Mouse (Mus musculus): ENCODE results near the gene Tango6. TPM values are rescaled to one million over a fixed set of nuclear protein-coding genes. Genes with fewer than 3 reads are reported as not detected.
A peak's percentile ranks its signal among the peaks of the same experiment; 100 is the strongest.

Gene Tango6
- total and polyA plus RNA-seq, 3 experiments, result 2.9 to 6.4 (median 4.5) TPM

- Histone ChIP-seq H3K4me3 (replicated peaks in 1 of 3; ENCODE audit: low read depth in 2 of 3, low read length in 2 of 3, poor library complexity in 1 of 3) (no peak overlapping the region), H3K4me1 (ENCODE audit: control insufficient read depth in 1 of 2, insufficient read depth in 2 of 2) (peaks cover 0 to 25% of the 10 kb centered on the region in 2 experiments; a peak in 2 of 4 replicates), H3K9me3 (replicated peaks; ENCODE audit: low read length) (no peaks in the 10 kb centered on the region), H3K36me3 (replicated peaks in 1 of 2; ENCODE audit: control insufficient read depth in 1 of 2, insufficient read depth in 1 of 2, low read length in 1 of 2) (no peaks in the 10 kb centered on the region), H3K9ac (ENCODE audit: insufficient read depth, low read depth) (no peak overlapping the region), H3K4me2 (ENCODE audit: insufficient read depth, low read depth, poor library complexity, severe bottlenecking) (no peak overlapping the region), H3K79me2 (replicated peaks; ENCODE audit: control insufficient read depth, extremely low read depth, insufficient read depth, poor library complexity, severe bottlenecking) (no peaks in the 10 kb centered on the region), H3K27me3 (replicated peaks) (no peaks in the 10 kb centered on the region), H3K27ac (ENCODE audit: insufficient read depth, low read depth) (no peak overlapping the region)
- no peak for DNase-seq (ENCODE audit: extremely low read depth)
- TF ChIP-seq GABPA (IDR thresholded peaks at IDR 0.05; ENCODE audit: insufficient replicate concordance, low read depth, low read length) (no peak), KAT2A (IDR thresholded peaks at IDR 0.05; ENCODE audit: insufficient replicate concordance, low read length) (no peak), JUND (conservative IDR thresholded peaks at IDR 0.05; ENCODE audit: low read depth, low read length) (no peak), ETS1 (conservative IDR thresholded peaks at IDR 0.05; ENCODE audit: low read depth, low read length) (no peak), MAFK (IDR thresholded peaks at IDR 0.05; ENCODE audit: insufficient replicate concordance, low read length) (no peak), NRF1 (IDR thresholded peaks at IDR 0.05; ENCODE audit: low read depth, low read length) (no peak), MAX (IDR thresholded peaks at IDR 0.05; ENCODE audit: low read length) (no peak), TBP (conservative IDR thresholded peaks at IDR 0.05; ENCODE audit: low read depth, low read length) (no peak), MYC (IDR thresholded peaks at IDR 0.05; ENCODE audit: low read depth, low read length) (no peak), CHD2 (IDR thresholded peaks at IDR 0.05; ENCODE audit: low read length) (no peak), MAZ (IDR thresholded peaks at IDR 0.05; ENCODE audit: low read depth, low read length) (no peak), TCF12 (IDR thresholded peaks at IDR 0.05; ENCODE audit: low read depth, low read length) (no peak), CHD1 (IDR thresholded peaks at IDR 0.05; ENCODE audit: low read depth, low read length) (no peak), E2F4 (IDR thresholded peaks at IDR 0.05; ENCODE audit: insufficient replicate concordance, low read depth, low read length) (no peak), RAD21 (IDR thresholded peaks at IDR 0.05; ENCODE audit: low read depth, low read length) (no peak), MEF2A (IDR thresholded peaks at IDR 0.05; ENCODE audit: borderline replicate concordance, low read depth, low read length) (no peak), HCFC1 (IDR thresholded peaks at IDR 0.05; ENCODE audit: low read depth, low read length) (no peak), NELFE (IDR thresholded peaks at IDR 0.05; ENCODE audit: low read depth, low read length) (no peak), ELF1 (IDR thresholded peaks at IDR 0.05; ENCODE audit: low read depth, low read length) (no peak)
- dilution Hi-C loops (cut with MboI; ENCODE audit: extremely low pct_ligation_motif_present, extremely low pct_unique_long_range_greater_than_20kb, low sequenced_read_pairs), result no loop called here
- in situ Hi-C loops (cut with MboI; ENCODE audit: low pct_ligation_motif_present, low pct_unique_long_range_greater_than_20kb, low sequenced_read_pairs), result loop anchor here (5.0 kb wide), 1 partner anchor 80 kb away; no protein-coding TSS in a partner anchor
Measured at GRCm38 (mm10) chr8:106642172-106642571, 40.7 kb upstream of the Tango6 start.

GRCm38 (mm10) chr8:106643100-106643499 lies 39.8 kb upstream of the Tango6 start:
- TF ChIP-seq NRF1 (IDR thresholded peaks at IDR 0.05; ENCODE audit: low read depth, low read length) (no peak), CHD1 (IDR thresholded peaks at IDR 0.05; ENCODE audit: low read depth, low read length) (no peak), JUND (conservative IDR thresholded peaks at IDR 0.05; ENCODE audit: low read depth, low read length) (no peak), EP300 (IDR thresholded peaks at IDR 0.05; ENCODE audit: low read length) (no peak), USF1 (IDR thresholded peaks at IDR 0.05; ENCODE audit: low read depth, low read length) (no peak), TBP (conservative IDR thresholded peaks at IDR 0.05; ENCODE audit: low read depth, low read length) (no peak), RCOR1 (conservative IDR thresholded peaks at IDR 0.05; ENCODE audit: low read depth, low read length) (no peak), SIN3A (IDR thresholded peaks at IDR 0.05; ENCODE audit: low read length) (no peak), NELFE (IDR thresholded peaks at IDR 0.05; ENCODE audit: low read depth, low read length) (no peak), POLR2A (IDR thresholded peaks at IDR 0.05; ENCODE audit: low read depth, low read length) (no peak), ZC3H11A (IDR thresholded peaks at IDR 0.05; ENCODE audit: low read depth, low read length) (no peak)
- peak; percentile 8 for DNase-seq (ENCODE audit: extremely low read depth)
- Histone ChIP-seq H3K27ac (ENCODE audit: insufficient read depth, low read depth) (no peak overlapping the region), H3K4me2 (ENCODE audit: insufficient read depth, low read depth, poor library complexity, severe bottlenecking) (no peak overlapping the region), H3K36me3 (replicated peaks in 1 of 2; ENCODE audit: control insufficient read depth in 1 of 2, insufficient read depth in 1 of 2, low read length in 1 of 2) (no peaks in the 10 kb centered on the region), H3K9me3 (replicated peaks; ENCODE audit: low read length) (no peaks in the 10 kb centered on the region), H3K9ac (ENCODE audit: insufficient read depth, low read depth) (no peak overlapping the region), H3K27me3 (replicated peaks) (no peaks in the 10 kb centered on the region), H3K4me1 (ENCODE audit: control insufficient read depth in 1 of 2, insufficient read depth in 2 of 2) (peaks cover 0 to 27% of the 10 kb centered on the region in 2 experiments; a peak in 2 of 4 replicates), H3K4me3 (replicated peaks in 1 of 3; ENCODE audit: low read depth in 2 of 3, low read length in 2 of 3, poor library complexity in 1 of 3) (no peak overlapping the region), H3K79me2 (replicated peaks; ENCODE audit: control insufficient read depth, extremely low read depth, insufficient read depth, poor library complexity, severe bottlenecking) (no peaks in the 10 kb centered on the region)
- dilution Hi-C loops (cut with MboI; ENCODE audit: extremely low pct_ligation_motif_present, extremely low pct_unique_long_range_greater_than_20kb, low sequenced_read_pairs), result no loop called here
- in situ Hi-C loops (cut with MboI; ENCODE audit: low pct_ligation_motif_present, low pct_unique_long_range_greater_than_20kb, low sequenced_read_pairs), result loop anchor here (5.0 kb wide), 1 partner anchor 81 kb away; no protein-coding TSS in a partner anchor

Data from CH12.LX (cell line).